Mouse (Mus musculus) adrenal gland (tissue): ENCODE data around the gene Wdfy3.

Experiments
- intact Hi-C: fragments of 180-260 bp; cut with DNase I; formaldehyde crosslinking; loops from one replicate; pipeline ENCODE4 v1.15.1; 2025

Gene Wdfy3

GRCm38 (mm10) chr5:102055946-102056345 is 13.8 kb downstream of the Wdfy3 start:
- intact Hi-C loops = no loop called here

GRCm38 (mm10) chr5:102055130-102055641 is 14.5 kb downstream of the Wdfy3 start:
- intact Hi-C loops = no loop called here

GRCm38 (mm10) chr5:102054511-102055093 is 15.1 kb downstream of the Wdfy3 start:
- intact Hi-C loops = no loop called here

GRCm38 (mm10) chr5:102052906-102053305 is 16.8 kb downstream of the Wdfy3 start:
- intact Hi-C loops = no loop called here

- intact Hi-C loops = no loop called here
Measured at GRCm38 (mm10) chr5:102052465-102052864, 17.3 kb downstream of the Wdfy3 start.

- intact Hi-C loops = no loop called here
Measured at GRCm38 (mm10) chr5:102050677-102051076, 19.0 kb downstream of the Wdfy3 start.

GRCm38 (mm10) chr5:102048416-102048815 is 21.3 kb downstream of the Wdfy3 start:
- intact Hi-C loops = no loop called here

GRCm38 (mm10) chr5:102046617-102047116 is 23.1 kb downstream of the Wdfy3 start:
- intact Hi-C loops = no loop called here

- intact Hi-C loops = no loop called here
Measured at GRCm38 (mm10) chr5:102045636-102046616, 23.8 kb downstream of the Wdfy3 start.

GRCm38 (mm10) chr5:102045177-102045576 is 24.5 kb downstream of the Wdfy3 start:
- intact Hi-C loops = no loop called here

- intact Hi-C loops = no loop called here
Measured at GRCm38 (mm10) chr5:102033281-102033680, 36.4 kb downstream of the Wdfy3 start.

GRCm38 (mm10) chr5:102032594-102033240 is 37.0 kb downstream of the Wdfy3 start:
- intact Hi-C loops = no loop called here

GRCm38 (mm10) chr5:102032191-102032590 is 37.5 kb downstream of the Wdfy3 start:
- intact Hi-C loops = no loop called here

- intact Hi-C loops = no loop called here
Measured at GRCm38 (mm10) chr5:102023376-102023775, 46.3 kb downstream of the Wdfy3 start.

- intact Hi-C loops = no loop called here
Measured at GRCm38 (mm10) chr5:102022018-102022898, 47.5 kb downstream of the Wdfy3 start.

- intact Hi-C loops = no loop called here
Measured at GRCm38 (mm10) chr5:102014235-102014634, 55.5 kb downstream of the Wdfy3 start.

- intact Hi-C loops = no loop called here
Measured at GRCm38 (mm10) chr5:102013781-102014180, 55.9 kb downstream of the Wdfy3 start.

GRCm38 (mm10) chr5:102010961-102011360 is 58.8 kb downstream of the Wdfy3 start:
- intact Hi-C loops = no loop called here

- intact Hi-C loops = no loop called here
Measured at GRCm38 (mm10) chr5:102009606-102010005, 60.1 kb downstream of the Wdfy3 start.

- intact Hi-C loops = no loop called here
Measured at GRCm38 (mm10) chr5:102008712-102009111, 61.0 kb downstream of the Wdfy3 start.
